Mouse (Mus musculus): ENCODE data around the gene Neurl1b.

Neurl1b gene

GRCm38 (mm10) chr17:26414523-26415354, at the start of gene Neurl1b:
Gene Neurl1b, plus strand, starts transcription at chr17:26414829.
- DNase-seq = peak; percentile 67 to 73

- no peak for DNase-seq
Measured at GRCm38 (mm10) chr17:26366792-26367191, 47.8 kb upstream of the Neurl1b start.

GRCm38 (mm10) chr17:26368336-26368992, 46.2 kb upstream of the Neurl1b start:
- no peak for DNase-seq

GRCm38 (mm10) chr17:26370521-26371245, 43.9 kb upstream of the Neurl1b start:
- DNase-seq = peak in 1 of 2 experiments; percentile 68

GRCm38 (mm10) chr17:26371246-26371535, 43.4 kb upstream of the Neurl1b start:
- DNase-seq = no peak

- peak; percentile 67 to 72 for DNase-seq
Measured at GRCm38 (mm10) chr17:26373211-26373610, 41.4 kb upstream of the Neurl1b start.

GRCm38 (mm10) chr17:26376416-26376815, 38.2 kb upstream of the Neurl1b start:
- DNase-seq = no peak

GRCm38 (mm10) chr17:26376994-26377744, 37.5 kb upstream of the Neurl1b start:
- no peak for DNase-seq

GRCm38 (mm10) chr17:26380280-26380985, 34.2 kb upstream of the Neurl1b start:
- DNase-seq = no peak

- DNase-seq = no peak
Measured at GRCm38 (mm10) chr17:26380986-26381446, 33.6 kb upstream of the Neurl1b start.

GRCm38 (mm10) chr17:26381613-26382012, 33.0 kb upstream of the Neurl1b start:
- DNase-seq = no peak

GRCm38 (mm10) chr17:26382176-26382575, 32.5 kb upstream of the Neurl1b start:
- DNase-seq = no peak

GRCm38 (mm10) chr17:26382687-26383086, 31.9 kb upstream of the Neurl1b start:
- no peak for DNase-seq

GRCm38 (mm10) chr17:26384111-26384510, 30.5 kb upstream of the Neurl1b start:
- no peak for DNase-seq

GRCm38 (mm10) chr17:26385252-26386130, 29.1 kb upstream of the Neurl1b start:
- peak in 1 of 2 experiments; percentile 56 for DNase-seq

GRCm38 (mm10) chr17:26386131-26386481, 28.5 kb upstream of the Neurl1b start:
- DNase-seq = no peak

GRCm38 (mm10) chr17:26388106-26388505, 26.5 kb upstream of the Neurl1b start:
- DNase-seq = no peak

GRCm38 (mm10) chr17:26389241-26389640, 25.4 kb upstream of the Neurl1b start:
- DNase-seq = peak; percentile 32 to 65

- no peak for DNase-seq
Measured at GRCm38 (mm10) chr17:26390666-26391065, 24.0 kb upstream of the Neurl1b start.

GRCm38 (mm10) chr17:26392355-26392754, 22.3 kb upstream of the Neurl1b start:
- DNase-seq = peak; percentile 61 to 68

GRCm38 (mm10) chr17:26396765-26397164, 17.9 kb upstream of the Neurl1b start:
- no peak for DNase-seq
